Comparison of ENCODE assay signal across 8 mouse cellular contexts in genomic region chr2:131949767-131950597, GRCm38 (mm10). TPM values are rescaled to one million over a fixed set of nuclear protein-coding genes. Genes with fewer than 3 reads are reported as not detected.
A peak's percentile ranks its signal among the peaks of the same experiment; 100 is the strongest.
DNase-seq lines count a peak whose midpoint lies in the region; ATAC-seq lines count a peak whose summit lies in the region.

No protein-coding gene starts in this region.

- H3K4me2 ChIP-seq in kidney, embryonic 14.5 days (replicated peaks; ENCODE audit: low read depth, low read length), result no peak overlapping the region

- H3K9ac ChIP-seq in kidney, embryonic 14.5 days (ENCODE audit: low read depth, low read length), result 0 out of 2 replicates have a peak overlapping the region, but pooled peaks have one; percentile 23

- no peak overlapping the region for H3K4me3 ChIP-seq in kidney, embryonic 14.5 days (ENCODE audit: low read length)

- peak; percentile 78 for DNase-seq in 3T3-L1 (ENCODE audit: low read depth, low spot score)
- peak; percentile 57 to 66 for DNase-seq in B cell, adult 2 months
- peak; percentile 41 for DNase-seq in c-Kit-positive CD71-negative TER-119-negative erythroid progenitor cells, embryonic 14.5 days (ENCODE audit: low read depth)
- DNase-seq in frontal cortex, postnatal 25 days (ENCODE audit: low spot score in 2 of 2), result peak; percentile 53 to 58
- DNase-seq in lung, postnatal 25 days (ENCODE audit: low spot score), result peak; percentile 52
- peak; percentile 49 for DNase-seq in right cerebral cortex, adult 18-20 months
- DNase-seq in gastrocnemius, adult 8-10 months (ENCODE audit: low spot score in 2 of 2), result no peak

- no peak overlapping the region for H3K27ac ChIP-seq in kidney, embryonic 14.5 days (ENCODE audit: low read depth, low read length)

- WGBS in kidney, embryonic 14.5 days, result 49% methylated on average over 9 of the region's 9 CpGs

- H3K27me3 ChIP-seq in kidney, embryonic 14.5 days (ENCODE audit: control insufficient read depth, insufficient read depth, low read length), result peaks cover 19% of the 10 kb centered on the region

- no peaks in the 10 kb centered on the region for H3K9me3 ChIP-seq in kidney, embryonic 14.5 days (ENCODE audit: control insufficient read depth, low read length)

- H3K4me1 ChIP-seq in kidney, embryonic 14.5 days (ENCODE audit: control insufficient read depth, insufficient read depth, low read length), result peaks cover 8% of the 10 kb centered on the region; the same call in 1 of the 2 replicates

- ATAC-seq in kidney, embryonic 14.5 days (ENCODE audit: low FRiP score, low TSS enrichment), result no peak

- H3K36me3 ChIP-seq in kidney, embryonic 14.5 days (ENCODE audit: control insufficient read depth, insufficient read depth, low read length), result no peaks in the 10 kb centered on the region

RNA-seq across cellular contexts. Expression of gene Prnd, which starts 0.7 kb away (rescaled TPM):
- polyA plus RNA-seq in kidney, embryonic 14.5 days (2014; fragmentation: Nextera tagmentation; extraction: Ambion mirVana), result 17.6 and 17.9 TPM in 2 replicates
- total RNA-seq in gastrocnemius, adult 8-10 months (2022), result under 1 TPM in 2 of 4 experiments, not detected in 2; 0.10 to 0.40 TPM

RNA-seq across cellular contexts. Expression of gene Prn, which starts 40.2 kb away (rescaled TPM):
- not detected in 2 replicates for polyA plus RNA-seq in kidney, embryonic 14.5 days (2014; fragmentation: Nextera tagmentation; extraction: Ambion mirVana)
- total RNA-seq in gastrocnemius, adult 8-10 months (2022), result not detected

RNA-seq across cellular contexts. Expression of gene Prnp, which starts 40.3 kb away (rescaled TPM):
- polyA plus RNA-seq in kidney, embryonic 14.5 days (2014; fragmentation: Nextera tagmentation; extraction: Ambion mirVana), result 23.1 and 23.9 TPM in 2 replicates
- 100 to 1,000 TPM in 2 of 4 experiments, 10 to 100 TPM in 2; 99.4 to 117 (median 102) TPM for total RNA-seq in gastrocnemius, adult 8-10 months (2022)

Comparison
In these comparisons a context has a peak if more than half of its experiments do, and no peak if none do; other contexts are left out.
1. DNase-seq: peak in 3T3-L1 (single experiment), B cell, adult 2 months (2 of 2), c-Kit-positive CD71-negative TER-119-negative erythroid progenitor cells, embryonic 14.5 days (single experiment), frontal cortex, postnatal 25 days (2 of 2), lung, postnatal 25 days (single experiment) and right cerebral cortex, adult 18-20 months (single experiment); none in gastrocnemius, adult 8-10 months (0 of 2).